Mouse (Mus musculus) embryonic facial prominence, embryonic 15.5 days (tissue): Measurements from ENCODE around the gene Cacna2d2. TPM values are rescaled to one million over a fixed set of nuclear protein-coding genes. Genes with fewer than 3 reads are reported as not detected.

Experiments used
- ATAC-seq: fragments of 200-750 bp; cut with Nextera tagmentation; 2 replicates; pipeline ENCODE4 v1.8.0; 2017; ENCODE audit warnings: low read depth, moderate TSS enrichment; ENCODE audit not compliant: insufficient number of reproducible peaks, low FRiP score, low TSS enrichment
- H3K27ac ChIP-seq: fragments of 300-500 bp; sonication (generic); replicated peaks from 2 replicates; pipeline ENCODE4 v1.5.1; 2015; ENCODE audit warnings: mild to moderate bottlenecking, inconsistent platforms
- H3K27me3 ChIP-seq: fragments of 300-500 bp; sonication (generic); 2 replicates; pipeline ENCODE4 v1.6.1; 2015; ENCODE audit warnings: inconsistent platforms
- H3K36me3 ChIP-seq: fragments of 300-500 bp; sonication (generic); 2 replicates; pipeline ENCODE4 v1.6.1; 2015; ENCODE audit warnings: mild to moderate bottlenecking, inconsistent platforms
- H3K4me1 ChIP-seq: fragments of 300-500 bp; sonication (generic); 2 replicates; pipeline ENCODE4 v1.6.1; 2015; ENCODE audit warnings: inconsistent platforms
- H3K4me2 ChIP-seq: fragments of 300-500 bp; sonication (generic); replicated peaks from 2 replicates; pipeline ENCODE4 v1.6.1; 2015; ENCODE audit warnings: mild to moderate bottlenecking, inconsistent platforms
- H3K4me3 ChIP-seq: fragments of 300-500 bp; sonication (generic); replicated peaks from 2 replicates; pipeline ENCODE4 v1.5.1; 2015; ENCODE audit warnings: mild to moderate bottlenecking, inconsistent platforms
- H3K9ac ChIP-seq: fragments of 300-500 bp; sonication (generic); 2 replicates; pipeline ENCODE4 v1.6.1; 2015; ENCODE audit warnings: inconsistent platforms
- H3K9me3 ChIP-seq: fragments of 300-500 bp; sonication (generic); replicated peaks from 2 replicates; pipeline ENCODE4 v1.6.1; 2016; ENCODE audit warnings: inconsistent platforms
- WGBS: fragments of 180-500 bp; shearing (Covaris S2); methylation state at CpG from one replicate; pipeline ENCODE4 v1.1.7; 2015; 5-methylcytosine and 5-hydroxymethylcytosine counted together
- polyA plus RNA-seq: library from polyadenylated mRNA; unstranded; fragments of >200 nt; fragmentation: Nextera tagmentation; extraction: Ambion mirVana; gene quantifications from 2 replicates; pipeline ENCODE4 v1.2.1, GENCODE M21; 2015

Gene Cacna2d2
- 0.96 and 1.3 TPM in 2 replicates for polyA plus RNA-seq

- WGBS, result 2% methylated on average over 43 of the region's 54 CpGs
- Histone ChIP-seq H3K9ac (peak within 1 kb of the TSS; percentile 45), H3K36me3 (no peaks in the 10 kb centered on the region), H3K27me3 (peaks cover 86% of the 10 kb centered on the region), H3K4me2 (peak within 1 kb of the TSS; percentile 100), H3K4me1 (peaks cover 10% of the 10 kb centered on the region), H3K27ac (no peak within 1 kb of the TSS), H3K9me3 (no peaks in the 10 kb centered on the region), H3K4me3 (peak within 1 kb of the TSS; percentile 66)
- peak; percentile 25; the same call in 1 of the 2 replicates for ATAC-seq
Measured at GRCm38 (mm10) chr9:107399491-107399971, at the start of gene Cacna2d2. Cacna2d2 (plus strand) TSS chr9:107399612.

- Histone ChIP-seq H3K9me3 (no peaks in the 10 kb centered on the region), H3K9ac (no peak overlapping the region), H3K27ac (no peak overlapping the region)
Measured at GRCm38 (mm10) chr9:107354826-107355225, 44.6 kb upstream of the Cacna2d2 start.

DNA sequence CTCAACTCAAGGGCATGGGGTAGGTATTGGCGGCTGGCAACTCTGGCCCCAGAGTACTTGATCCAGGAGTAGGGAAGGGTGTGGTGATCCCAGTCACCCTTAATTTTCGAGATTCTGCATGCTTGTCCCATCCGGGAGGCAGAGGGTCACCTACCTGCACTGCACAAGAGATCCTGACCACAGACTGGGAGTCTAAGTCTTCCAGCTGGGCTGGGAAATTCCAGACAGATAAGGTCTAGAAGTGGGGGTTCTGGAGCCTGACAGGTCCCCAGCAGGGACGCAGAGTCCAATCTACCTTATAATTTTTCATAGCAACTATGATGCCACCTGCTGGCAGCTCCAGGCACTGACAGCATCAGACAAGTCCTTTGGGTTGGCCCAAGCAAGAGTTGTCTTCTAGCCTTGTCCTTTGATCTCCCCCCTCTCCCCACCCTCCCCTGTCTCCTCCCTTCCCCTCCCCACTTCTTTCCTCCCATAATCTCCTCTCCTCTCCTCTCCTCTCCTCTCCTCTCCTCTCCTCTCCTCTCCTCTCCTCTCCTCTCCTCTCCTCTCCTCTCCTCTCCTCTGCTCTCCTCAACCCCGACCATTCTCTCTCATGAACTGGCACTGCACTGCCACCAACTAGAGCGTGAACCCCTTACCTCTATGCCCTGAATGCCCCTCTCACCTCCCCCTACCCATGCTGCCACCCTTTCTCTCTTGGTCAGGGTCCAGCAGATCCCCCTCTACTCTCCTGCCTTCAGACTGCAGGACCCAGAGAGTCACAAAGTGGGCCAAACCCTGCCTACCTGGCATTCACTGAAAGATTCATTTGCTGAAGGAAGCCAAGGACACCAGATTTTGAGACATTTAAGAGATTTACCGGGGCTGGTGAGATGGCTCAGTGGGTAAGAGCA lies 43.3 kb upstream of the Cacna2d2 start:
- Histone ChIP-seq H3K4me2 (no peak overlapping the region), H3K27me3 (peaks cover 11% of the 10 kb centered on the region; the same call in 1 of the 2 replicates), H3K4me3 (no peak overlapping the region), H3K36me3 (no peaks in the 10 kb centered on the region), H3K4me1 (0 out of 2 replicates have a peak, but pooled peaks cover 2% of the 10 kb centered on the region), H3K27ac (no peak overlapping the region), H3K9ac (no peak overlapping the region), H3K9me3 (no peaks in the 10 kb centered on the region)
- WGBS, result 47% methylated on average over 7 of the region's 7 CpGs
- no peak for ATAC-seq

More at GRCm38 (mm10) chr9:107354826-107355225, 44.6 kb upstream of the Cacna2d2 start:
- Histone ChIP-seq H3K4me2 (no peak overlapping the region), H3K4me3 (no peak overlapping the region), H3K4me1 (0 out of 2 replicates have a peak, but pooled peaks cover 2% of the 10 kb centered on the region), H3K27me3 (peaks cover 11% of the 10 kb centered on the region; the same call in 1 of the 2 replicates), H3K36me3 (no peaks in the 10 kb centered on the region)
- no peak for ATAC-seq
- 60% methylated on average over 1 of the region's 1 CpGs for WGBS

- Histone ChIP-seq H3K36me3 (no peaks in the 10 kb centered on the region), H3K9ac (no peak overlapping the region), H3K4me1 (0 out of 2 replicates have a peak, but pooled peaks cover 2% of the 10 kb centered on the region), H3K4me3 (no peak overlapping the region), H3K9me3 (no peaks in the 10 kb centered on the region), H3K27me3 (peaks cover 14% of the 10 kb centered on the region; the same call in 1 of the 2 replicates), H3K27ac (no peak overlapping the region), H3K4me2 (no peak overlapping the region)
- no peak for ATAC-seq
- 22% methylated on average over 5 of the region's 5 CpGs for WGBS
Measured at GRCm38 (mm10) chr9:107357651-107358050, 41.8 kb upstream of the Cacna2d2 start.

GRCm38 (mm10) chr9:107360989-107361388 lies 38.4 kb upstream of the Cacna2d2 start:
- peaks cover 13% of the 10 kb centered on the region; the same call in 1 of the 2 replicates for H3K27me3 ChIP-seq
- H3K4me3 ChIP-seq, result no peak overlapping the region
- no peaks in the 10 kb centered on the region for H3K9me3 ChIP-seq
- no peak overlapping the region for H3K4me2 ChIP-seq
- no peaks in the 10 kb centered on the region for H3K36me3 ChIP-seq
- ATAC-seq, result no peak
- no peak overlapping the region for H3K27ac ChIP-seq
- no peak overlapping the region for H3K9ac ChIP-seq
- H3K4me1 ChIP-seq, result 0 out of 2 replicates have a peak, but pooled peaks cover 2% of the 10 kb centered on the region
- WGBS, result 17% methylated on average over 3 of the region's 3 CpGs

DNA sequence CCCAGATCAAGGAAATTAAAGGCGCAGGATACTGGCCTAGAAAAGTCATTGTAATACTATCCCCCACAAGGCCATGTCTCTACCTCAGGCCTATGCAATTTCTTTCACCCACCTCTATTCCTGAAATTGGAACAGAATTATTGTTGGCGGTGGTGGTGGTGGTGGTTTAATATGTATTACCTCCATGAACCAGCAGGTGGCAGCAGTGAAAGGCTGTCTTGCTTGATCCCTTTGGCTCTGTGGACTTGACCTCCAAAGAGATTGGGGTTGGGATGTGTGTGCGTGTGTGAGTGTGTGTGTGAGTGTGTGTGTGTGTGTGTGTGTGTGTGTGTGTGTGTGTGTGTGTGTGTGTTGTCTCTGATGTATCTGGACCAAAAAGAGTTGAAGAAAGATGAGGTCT lies 32.8 kb upstream of the Cacna2d2 start:
- Histone ChIP-seq H3K4me1 (no peaks in the 10 kb centered on the region), H3K4me2 (no peak overlapping the region), H3K27ac (no peak overlapping the region), H3K27me3 (peaks cover 22% of the 10 kb centered on the region), H3K4me3 (no peak overlapping the region), H3K9me3 (no peaks in the 10 kb centered on the region), H3K9ac (no peak overlapping the region), H3K36me3 (no peaks in the 10 kb centered on the region)
- WGBS, result 9% methylated on average over 3 of the region's 3 CpGs
- ATAC-seq, result no peak

GRCm38 (mm10) chr9:107368302-107368701 lies 31.1 kb upstream of the Cacna2d2 start:
- H3K36me3 ChIP-seq, result no peaks in the 10 kb centered on the region
- ATAC-seq, result no peak
- no peak overlapping the region for H3K27ac ChIP-seq
- no peak overlapping the region for H3K4me3 ChIP-seq
- no peaks in the 10 kb centered on the region for H3K4me1 ChIP-seq
- H3K9me3 ChIP-seq, result no peaks in the 10 kb centered on the region
- no peak overlapping the region for H3K9ac ChIP-seq
- no peak overlapping the region for H3K4me2 ChIP-seq
- H3K27me3 ChIP-seq, result peaks cover 21% of the 10 kb centered on the region
- 90% methylated on average over 1 of the region's 1 CpGs for WGBS

DNA sequence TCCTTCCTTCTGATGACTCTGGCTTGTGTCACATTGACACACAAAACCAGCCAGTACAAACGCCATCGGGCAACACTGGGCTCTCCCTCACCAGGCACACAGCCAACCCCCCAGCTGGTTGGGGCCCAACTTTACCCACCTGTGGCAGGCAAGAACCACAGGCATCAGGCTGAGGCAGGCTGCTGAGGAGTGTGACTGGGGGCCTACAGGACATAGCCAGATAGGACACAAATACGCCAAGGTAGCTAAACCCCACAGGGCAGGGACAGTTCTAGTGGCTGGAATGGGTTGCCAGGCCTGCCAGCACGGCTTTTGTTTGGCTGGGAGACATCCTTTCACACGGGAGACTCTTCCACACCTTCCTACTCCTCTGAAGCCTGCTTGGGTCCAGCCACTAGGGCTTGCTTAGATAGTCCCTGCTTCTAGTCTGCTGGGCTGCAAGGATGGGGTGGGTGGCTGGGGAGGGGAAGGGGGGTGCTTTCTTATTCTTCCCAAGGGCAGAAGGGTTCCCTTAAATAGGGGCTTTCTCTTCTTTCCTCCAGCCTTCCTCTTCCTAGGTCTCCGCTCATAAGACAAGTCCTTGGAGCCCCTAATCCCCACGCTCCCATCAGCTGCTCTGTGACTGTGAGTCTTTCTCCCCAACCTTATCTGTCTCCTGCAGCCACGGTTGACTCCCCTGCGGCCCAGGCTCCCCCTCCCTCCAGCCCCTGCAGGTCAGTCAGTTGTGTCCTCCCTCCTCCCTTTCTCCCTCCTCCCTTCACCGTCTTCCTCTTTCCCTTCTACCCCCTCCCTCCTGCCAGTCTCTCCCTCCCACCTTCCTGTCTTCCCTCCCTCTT lies 29.9 kb upstream of the Cacna2d2 start:
- Histone ChIP-seq H3K36me3 (no peaks in the 10 kb centered on the region), H3K27me3 (peaks cover 30% of the 10 kb centered on the region), H3K9me3 (no peaks in the 10 kb centered on the region), H3K9ac (no peak overlapping the region), H3K4me1 (no peaks in the 10 kb centered on the region), H3K27ac (no peak overlapping the region), H3K4me3 (no peak overlapping the region), H3K4me2 (no peak overlapping the region)
- 27% methylated on average over 10 of the region's 10 CpGs for WGBS
- no peak for ATAC-seq

- H3K4me2 ChIP-seq, result no peak overlapping the region
- H3K9me3 ChIP-seq, result no peaks in the 10 kb centered on the region
- WGBS, result 8% methylated on average over 4 of the region's 4 CpGs
- H3K36me3 ChIP-seq, result no peaks in the 10 kb centered on the region
- no peak for ATAC-seq
- no peak overlapping the region for H3K4me3 ChIP-seq
- no peak overlapping the region for H3K9ac ChIP-seq
- no peak overlapping the region for H3K27ac ChIP-seq
- peaks cover 36% of the 10 kb centered on the region for H3K27me3 ChIP-seq
- H3K4me1 ChIP-seq, result no peaks in the 10 kb centered on the region
Measured at GRCm38 (mm10) chr9:107370106-107370463, 29.3 kb upstream of the Cacna2d2 start.

GRCm38 (mm10) chr9:107372441-107372840 lies 27.0 kb upstream of the Cacna2d2 start:
- 46% methylated on average over 4 of the region's 4 CpGs for WGBS
- Histone ChIP-seq H3K4me2 (no peak overlapping the region), H3K36me3 (no peaks in the 10 kb centered on the region), H3K9me3 (no peaks in the 10 kb centered on the region), H3K27ac (no peak overlapping the region), H3K4me1 (no peaks in the 10 kb centered on the region), H3K9ac (no peak overlapping the region), H3K27me3 (peaks cover 49% of the 10 kb centered on the region), H3K4me3 (no peak overlapping the region)
- no peak for ATAC-seq

DNA sequence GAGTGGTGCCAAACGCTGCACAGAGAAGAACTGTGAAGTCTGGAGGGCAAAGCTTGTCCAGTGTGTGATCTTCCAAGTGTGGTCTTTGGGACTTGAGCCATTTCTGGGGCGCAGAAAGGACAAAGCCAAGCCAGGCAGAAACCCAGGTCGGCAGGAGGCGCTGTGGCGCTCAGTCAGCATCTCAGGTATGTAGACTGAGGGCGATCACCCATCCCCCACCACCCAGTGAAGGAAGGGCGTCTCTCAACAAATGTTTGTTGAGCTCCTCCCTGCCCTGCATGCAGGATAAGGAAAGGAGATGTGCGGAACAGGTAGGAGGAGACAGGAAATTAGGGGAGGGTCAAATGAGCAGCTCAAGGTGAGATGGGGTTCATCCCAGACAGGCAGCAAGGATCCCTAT lies 24.8 kb upstream of the Cacna2d2 start:
- peaks cover 7% of the 10 kb centered on the region for H3K4me1 ChIP-seq
- peaks cover 65% of the 10 kb centered on the region for H3K27me3 ChIP-seq
- 7% methylated on average over 8 of the region's 8 CpGs for WGBS
- no peak overlapping the region for H3K27ac ChIP-seq
- H3K4me3 ChIP-seq, result no peak overlapping the region
- no peak overlapping the region for H3K4me2 ChIP-seq
- H3K9ac ChIP-seq, result no peak overlapping the region
- no peaks in the 10 kb centered on the region for H3K36me3 ChIP-seq
- H3K9me3 ChIP-seq, result no peaks in the 10 kb centered on the region
- ATAC-seq, result no peak
